Mouse (Mus musculus) lung, postnatal 4 days (tissue): ENCODE results near the gene Mbnl2.
A peak's percentile ranks its signal among the peaks of the same experiment; 100 is the strongest.

Experiments used
- DNase-seq, 2 experiments: peaks; one replicate each; pipeline ENCODE4 v3.0.0; 2021

The Mbnl2 gene

DNA sequence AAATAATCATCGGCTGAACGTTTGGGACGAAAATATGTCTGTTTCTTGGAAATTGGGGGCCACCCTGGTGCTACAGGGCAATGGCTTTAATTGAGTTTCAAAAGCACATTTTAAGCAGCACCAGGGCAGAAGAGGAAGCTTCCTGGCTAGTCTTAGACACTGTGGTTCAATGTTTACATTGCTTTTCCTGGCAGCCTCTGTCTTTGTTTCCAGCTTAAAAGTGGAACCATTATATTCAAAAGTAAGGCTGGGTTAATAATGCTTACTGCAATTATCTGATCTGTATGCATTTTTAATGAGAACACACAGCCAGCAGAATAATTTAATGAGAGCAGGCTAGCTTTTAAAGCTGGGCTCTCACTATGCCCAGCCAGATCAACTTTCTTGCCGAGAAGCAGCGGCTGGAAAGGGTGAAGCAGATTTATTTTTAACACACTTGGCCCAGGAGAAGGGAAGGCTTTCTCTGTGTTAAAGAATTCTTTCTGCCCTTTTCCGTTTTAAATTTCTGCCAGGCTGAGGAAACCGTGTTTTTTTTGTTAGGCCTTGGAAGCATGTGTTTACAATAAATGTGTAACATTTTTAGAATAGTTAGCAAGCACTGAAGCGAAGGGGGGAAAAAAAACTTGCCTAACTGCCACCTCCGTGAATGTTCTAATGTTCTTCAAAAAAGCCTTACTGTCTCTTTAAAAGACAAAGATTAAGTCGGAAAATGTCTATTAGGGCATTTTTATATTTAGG is 1.0 kb downstream of the Mbnl2 start:
- no peak for DNase-seq

DNA sequence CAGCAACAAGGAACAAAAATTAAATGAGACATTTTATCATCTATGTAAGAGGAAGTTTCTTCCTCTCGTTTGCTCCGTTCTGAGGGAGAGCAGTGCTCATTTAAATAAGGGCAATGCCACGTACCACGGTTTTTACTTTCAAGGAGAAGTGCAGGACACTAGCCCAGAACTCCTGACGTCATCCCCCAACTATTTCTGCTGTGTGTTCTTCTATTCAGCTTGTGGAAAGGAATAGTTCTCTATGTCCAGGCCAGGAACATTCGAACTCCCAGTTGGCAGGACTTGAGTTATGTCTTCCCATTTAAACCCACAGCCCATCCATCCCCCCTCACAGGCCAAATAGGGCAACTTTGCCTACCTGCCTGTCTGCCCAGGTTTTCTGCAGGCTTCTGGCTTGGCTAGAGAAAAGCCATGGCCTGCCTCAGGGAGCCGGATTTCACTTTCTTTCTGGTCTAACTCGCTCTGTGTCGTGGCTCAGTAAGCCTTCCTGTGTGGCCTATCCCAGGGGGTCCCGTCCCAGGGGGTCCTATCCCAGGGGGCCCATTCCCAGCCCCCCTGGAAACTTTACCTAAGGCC is 1.7 kb downstream of the Mbnl2 start:
- DNase-seq: peak; percentile 37 to 68

DNA sequence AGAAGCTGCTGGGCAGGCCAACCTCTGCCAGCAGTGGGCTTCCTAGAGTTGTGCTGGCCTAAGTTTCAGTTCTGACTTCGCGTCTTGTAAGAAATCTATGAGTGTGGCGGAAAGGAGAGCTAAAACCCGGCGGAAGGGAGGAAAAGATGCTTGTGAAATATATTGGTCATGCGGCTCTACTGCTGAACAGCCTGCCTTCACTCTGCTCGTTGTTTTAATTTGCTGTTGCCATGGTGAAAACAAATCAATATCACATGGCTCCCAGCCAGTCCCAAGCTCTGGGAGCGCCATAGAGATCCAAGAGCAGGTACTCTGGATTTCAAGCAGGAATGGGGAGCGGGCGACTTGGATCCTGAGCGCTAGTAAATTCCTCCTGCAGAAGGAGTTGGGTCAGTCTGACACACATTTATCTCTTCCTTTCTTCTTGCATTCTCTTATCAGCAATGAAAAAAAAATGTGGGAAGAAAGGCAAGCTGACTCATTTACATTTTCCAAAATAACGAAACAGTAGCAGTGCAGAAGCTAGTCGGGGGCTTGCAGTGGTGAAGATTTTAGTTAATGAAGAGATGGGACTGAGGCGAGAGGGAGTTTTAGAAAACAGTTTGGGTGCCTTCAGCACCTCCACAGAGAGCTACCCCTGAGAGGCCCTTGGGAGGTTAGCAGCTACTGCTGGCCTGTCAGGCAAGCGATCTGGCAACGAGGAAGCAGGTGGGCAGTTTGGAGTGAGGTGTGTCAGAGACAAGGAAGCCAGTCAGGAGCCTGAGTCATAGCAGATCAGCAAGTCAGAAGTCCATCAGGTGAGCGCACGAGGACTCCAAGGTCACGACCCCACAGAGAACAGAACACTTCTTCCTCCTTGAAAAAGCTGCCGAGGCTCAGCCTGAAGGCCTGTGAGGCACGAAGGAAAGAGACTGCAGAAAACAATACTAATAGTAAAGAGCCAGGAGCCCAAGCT is 3.1 kb downstream of the Mbnl2 start:
- DNase-seq: peak; percentile 58 to 61

DNA sequence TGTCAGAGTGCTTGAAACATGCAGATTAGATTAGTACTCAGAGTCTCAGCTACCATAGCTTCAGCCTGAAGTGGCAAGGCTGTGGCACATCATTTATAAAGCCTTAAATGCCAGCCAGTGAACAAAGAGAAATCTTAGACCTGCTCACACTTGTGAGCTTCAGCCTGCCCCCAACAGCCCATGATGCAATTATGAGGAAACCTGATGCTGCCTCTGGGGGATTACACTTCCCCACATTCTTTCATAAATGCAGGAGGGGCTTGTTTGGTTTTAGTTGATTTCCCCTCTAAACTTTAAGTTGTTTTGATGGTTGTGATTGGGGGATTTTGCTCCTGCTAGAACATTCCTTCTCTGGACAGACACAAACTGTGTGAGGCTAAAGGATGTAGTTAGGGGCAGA is 4.7 kb downstream of the Mbnl2 start:
- no peak for DNase-seq

DNA sequence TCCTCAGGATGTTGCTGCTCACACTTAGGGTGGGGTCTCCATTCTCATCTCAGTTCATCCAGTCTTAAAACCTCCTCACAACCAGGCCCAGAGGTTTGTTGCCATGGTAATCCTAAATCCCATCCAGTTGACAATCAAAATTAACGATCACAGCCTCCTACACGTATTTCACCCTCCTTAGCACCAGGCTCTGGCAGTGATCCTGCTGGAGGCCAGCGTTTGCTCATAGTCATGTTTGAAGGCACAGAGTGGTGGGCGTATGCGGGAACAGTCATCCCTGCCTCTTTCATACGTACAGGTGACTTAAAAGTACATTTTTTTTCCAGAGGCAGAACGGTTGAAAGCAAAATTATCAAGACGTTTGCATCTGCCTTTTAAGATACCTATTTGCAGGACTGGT is 8.3 kb downstream of the Mbnl2 start:
- no peak for DNase-seq

DNA sequence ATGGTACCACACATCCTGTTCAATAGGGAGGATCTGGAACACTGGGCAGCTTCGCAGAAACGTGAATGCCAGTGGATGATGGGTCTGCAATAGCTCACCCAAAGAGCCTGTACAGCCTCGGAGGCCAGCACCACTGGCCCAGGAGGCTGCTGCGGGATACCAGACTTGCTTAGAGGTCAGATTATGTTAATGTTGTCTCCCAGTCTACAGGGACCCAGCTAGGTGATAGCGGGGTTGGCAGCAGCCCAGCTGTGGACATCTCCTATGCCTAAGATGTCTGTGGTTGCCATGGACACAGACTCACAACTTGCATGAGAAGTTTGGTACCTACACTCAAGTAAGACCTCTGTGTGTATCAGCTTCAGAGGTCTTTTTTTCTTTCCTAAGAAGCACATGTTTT is 9.0 kb downstream of the Mbnl2 start:
- DNase-seq: no peak

DNA sequence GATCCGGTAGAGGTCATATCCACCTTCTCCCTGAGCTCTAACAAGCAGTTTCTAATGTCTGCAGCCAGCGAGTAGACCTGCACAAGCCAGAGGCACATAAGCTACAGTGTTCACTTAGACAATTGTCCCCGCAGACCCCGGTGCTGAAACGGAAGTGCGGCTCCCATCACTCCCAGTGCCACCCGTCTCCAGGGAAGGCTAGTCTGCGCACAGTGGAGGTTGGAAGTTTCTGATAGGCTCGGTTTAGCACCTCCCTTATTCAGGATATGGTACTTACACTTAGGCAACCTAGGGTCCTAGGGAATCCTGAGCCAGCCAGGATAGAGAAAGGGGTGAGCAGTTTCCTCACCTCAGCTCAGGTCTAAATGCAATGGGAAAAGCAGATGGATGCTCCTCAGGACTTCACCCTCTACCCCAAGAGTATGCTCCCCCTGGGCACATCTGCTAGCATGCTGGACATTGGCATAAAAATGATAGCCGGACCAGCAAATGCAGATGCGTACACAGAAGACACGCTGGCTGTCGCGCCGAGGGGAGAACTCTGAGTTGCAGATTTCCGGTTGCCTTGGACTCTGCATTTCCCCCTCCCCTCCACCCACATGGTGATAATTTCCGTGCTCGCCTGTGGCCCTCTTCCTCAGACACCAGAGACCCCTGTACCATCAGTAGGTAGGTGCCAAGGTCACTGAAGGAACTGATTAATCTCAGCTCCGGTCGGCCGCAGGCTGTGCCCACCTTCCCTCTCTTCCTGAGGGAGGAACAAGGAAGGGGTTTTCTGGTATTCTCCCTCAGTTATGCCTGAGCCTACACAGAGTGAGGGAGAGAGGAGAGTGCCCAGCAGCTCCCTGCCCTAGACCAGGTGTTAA is 11.9 kb downstream of the Mbnl2 start:
- DNase-seq: no peak

DNA sequence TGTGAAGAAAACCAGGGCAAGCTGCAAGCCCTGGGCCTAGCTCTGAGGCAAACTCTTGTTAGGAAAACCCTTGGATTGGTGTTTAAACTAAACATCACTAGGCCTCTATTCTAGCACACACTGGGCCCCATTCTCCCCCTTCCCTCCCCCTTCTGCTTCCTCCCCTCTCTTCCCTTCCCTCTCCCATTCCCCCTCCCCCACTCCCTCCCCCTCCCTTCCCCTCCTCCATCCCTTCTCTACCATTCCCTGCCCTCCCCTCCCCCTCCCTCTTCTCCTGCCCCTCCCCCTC is 12.5 kb downstream of the Mbnl2 start:
- no peak for DNase-seq

DNA sequence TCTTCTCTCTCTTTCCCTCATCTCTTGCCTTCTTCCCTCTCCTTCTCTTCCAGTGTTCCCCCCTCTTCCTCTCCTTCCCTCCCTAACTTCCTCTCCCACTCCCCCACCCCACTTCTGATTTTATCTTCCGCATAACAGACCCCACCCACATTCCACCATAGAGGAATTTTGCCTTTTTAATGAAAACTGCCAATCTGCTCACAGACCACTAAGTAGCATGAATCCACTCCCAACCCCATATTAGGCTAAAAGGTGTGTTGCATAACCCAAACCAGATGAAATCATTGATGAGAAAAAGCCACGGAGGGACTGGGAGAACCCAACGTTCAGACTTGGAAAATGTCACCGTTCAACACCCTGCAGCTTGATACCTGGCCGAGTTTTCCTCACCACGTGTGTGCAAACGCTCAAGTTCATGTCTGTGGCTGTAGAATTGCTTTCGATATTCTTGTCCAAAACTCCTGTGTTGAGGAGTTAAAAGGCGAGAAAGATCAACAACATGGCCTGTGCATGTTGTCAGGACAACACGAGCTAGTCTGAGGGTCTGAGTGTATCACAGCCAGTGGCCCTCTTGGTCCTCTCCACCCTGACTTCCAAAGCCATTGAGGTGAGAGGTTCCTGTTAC is 13.0 kb downstream of the Mbnl2 start:
- no peak for DNase-seq

DNA sequence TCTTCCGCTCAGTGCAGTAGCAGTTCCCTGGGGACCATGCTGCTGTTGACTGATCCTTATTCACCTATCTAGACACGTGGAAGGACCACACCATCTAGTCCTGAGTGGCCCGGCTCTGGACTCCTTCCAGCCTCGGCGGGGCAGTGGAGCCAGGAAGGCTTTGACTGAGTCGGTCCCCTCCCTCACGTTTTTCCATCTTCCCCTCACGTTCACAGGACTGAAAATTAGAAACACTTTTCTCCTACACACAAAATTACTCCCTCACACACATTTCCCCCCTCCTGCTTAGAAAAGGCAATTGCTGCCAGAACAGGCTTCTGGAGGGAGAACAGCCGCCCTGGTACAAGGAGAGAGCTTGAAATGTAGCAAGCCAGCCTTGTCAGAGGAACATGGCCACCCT is 13.6 kb downstream of the Mbnl2 start:
- DNase-seq: no peak

DNA sequence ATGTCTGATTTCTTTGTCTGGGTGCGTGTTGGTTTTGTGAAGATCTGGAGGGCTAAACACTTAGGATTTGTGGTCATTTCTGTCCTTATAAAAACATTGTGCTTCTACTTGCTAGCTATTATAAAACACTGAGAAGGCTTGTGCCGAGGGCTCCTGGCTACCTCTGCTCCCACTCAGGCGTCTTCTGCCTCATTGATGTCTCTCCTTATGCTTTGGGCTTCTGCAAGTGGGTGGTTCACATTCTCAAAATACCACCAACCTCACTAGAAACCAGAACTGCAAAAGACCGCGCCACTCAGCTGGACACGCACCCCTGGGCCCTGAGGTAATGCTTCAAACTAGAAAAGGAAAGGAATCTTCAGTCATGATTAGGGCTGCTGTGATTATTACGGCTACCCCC is 14.1 kb downstream of the Mbnl2 start:
- no peak for DNase-seq

DNA sequence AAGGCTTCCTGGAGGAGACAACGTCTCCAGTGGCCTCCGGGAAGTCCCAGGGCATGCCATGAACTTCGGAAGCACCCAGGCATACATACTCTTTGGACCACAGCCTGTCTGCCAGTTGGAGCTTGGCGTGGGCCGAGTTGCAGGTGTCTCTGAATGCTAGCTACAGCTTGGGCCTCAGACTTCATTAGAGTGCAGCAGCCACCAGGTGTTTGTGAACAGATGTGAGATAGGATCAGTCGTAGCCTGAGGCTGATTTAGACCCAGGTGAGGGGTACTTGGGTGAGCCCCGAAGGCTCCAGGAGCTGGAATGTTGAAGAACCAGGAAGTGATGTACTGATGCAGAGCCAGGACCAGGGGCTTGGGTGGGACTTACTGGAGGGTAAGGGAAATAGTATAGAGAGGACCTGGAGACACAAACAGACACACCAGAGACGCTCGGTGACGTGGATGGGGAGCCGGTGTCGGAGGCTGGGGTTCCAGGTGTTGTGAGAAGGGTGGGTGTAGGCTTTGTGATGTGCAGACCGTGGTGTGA is 15.8 kb downstream of the Mbnl2 start:
- DNase-seq: no peak

DNA sequence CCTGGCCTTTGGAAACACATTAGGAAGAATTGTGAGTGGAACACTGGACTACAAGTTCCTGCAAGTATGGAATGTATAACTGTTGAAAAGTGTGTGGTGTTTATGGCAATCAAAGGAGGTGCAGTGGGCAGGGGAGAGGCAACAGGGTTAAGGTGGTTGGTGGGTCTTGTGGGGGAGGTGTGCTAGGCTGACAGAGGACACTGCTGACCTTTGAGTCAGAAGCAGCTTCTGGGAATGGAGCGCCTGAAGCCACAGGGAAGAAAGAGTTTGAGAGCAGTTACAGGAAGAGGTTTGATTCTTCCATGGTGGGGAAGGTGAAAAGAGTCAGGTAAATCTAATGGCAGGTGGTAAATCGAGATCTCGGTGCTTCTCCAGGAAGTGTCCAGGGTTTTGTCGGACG is 16.7 kb downstream of the Mbnl2 start:
- DNase-seq: no peak

DNA sequence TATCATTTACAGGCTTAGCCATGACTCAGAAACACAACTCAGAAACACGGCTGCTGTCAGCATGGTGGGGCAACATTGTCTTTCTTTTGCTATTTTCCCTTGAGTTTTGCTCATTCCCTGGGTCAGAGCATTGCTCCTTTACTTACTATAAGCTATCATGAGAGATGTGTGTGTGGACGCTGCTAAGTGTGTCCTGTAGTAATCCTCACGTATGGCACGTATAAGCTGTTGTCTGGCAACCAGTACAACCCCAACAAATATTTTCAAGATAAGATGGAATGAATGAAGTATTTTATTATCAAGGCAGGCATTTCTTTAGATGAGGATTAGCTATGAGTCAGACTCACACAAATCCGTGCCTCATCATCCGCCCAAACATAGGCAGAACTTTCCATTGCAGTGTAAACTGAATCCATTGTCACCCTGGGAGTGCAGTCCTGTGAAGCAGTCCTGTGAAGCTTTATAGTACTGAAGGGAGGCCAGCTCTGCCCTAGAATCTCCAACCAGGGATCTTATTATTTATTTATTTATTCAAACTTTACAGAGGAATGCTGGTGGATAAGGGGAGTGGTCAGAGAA is 17.2 kb downstream of the Mbnl2 start:
- no peak for DNase-seq

DNA sequence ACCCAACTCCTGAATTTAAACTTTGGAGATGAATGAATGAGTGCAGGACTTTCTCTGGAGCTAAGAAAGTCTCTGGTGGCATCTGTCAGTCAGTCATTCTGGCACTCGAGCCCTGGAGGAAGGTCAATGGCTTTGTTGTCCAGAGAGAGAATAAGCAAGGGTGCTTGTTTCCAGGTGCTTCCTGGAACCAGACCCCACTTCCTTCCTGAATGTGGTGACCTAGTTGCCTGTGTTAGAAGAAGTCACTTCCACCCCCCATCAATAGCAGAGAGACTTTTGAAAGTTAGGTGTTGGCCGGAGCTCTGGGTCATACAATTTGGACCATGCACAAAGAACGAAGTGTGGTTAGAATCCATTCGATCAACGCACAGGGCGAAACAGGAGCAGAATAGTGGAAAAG is 19.0 kb downstream of the Mbnl2 start:
- DNase-seq: no peak

DNA sequence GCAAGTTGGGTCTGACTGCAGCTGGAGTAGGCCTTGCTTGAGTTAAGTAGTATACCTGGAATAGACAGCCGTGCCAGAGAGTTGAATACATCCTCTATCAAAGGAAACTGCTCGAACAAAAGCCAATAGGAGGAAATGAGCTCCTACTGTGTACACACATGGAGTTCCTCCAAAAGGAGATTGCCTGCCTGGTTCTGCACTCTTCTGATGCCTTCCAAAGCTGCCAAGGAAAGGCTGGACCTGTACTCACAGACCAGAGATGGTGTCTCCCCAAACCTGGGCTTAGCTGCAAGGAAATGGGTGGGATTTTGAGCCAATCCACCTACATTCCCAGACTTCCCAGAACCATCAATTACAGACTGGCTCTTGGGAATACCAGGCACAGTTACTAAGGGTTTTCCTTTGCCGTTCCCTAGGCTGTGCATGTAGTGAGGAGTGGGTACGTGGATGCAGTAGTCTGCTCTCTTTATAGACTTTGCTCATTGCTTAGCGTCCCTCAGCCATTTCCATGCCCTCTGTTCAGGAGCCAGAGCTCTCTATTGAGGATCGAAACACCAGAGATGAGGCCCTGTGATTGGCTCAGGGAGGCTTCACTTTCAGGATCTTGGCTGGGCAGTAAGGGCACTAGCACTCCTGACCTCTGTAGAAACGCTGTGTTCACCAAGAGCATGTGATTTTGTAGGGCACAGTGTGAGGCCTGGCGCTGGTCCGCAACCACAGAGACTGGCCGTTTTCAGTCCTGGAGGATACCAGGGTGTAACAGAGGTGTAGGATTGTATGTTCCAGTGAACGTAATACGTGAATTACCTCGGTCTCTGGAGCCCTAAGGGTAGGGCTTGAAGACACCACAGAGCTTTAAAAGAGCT is 20.1 kb downstream of the Mbnl2 start:
- DNase-seq: no peak

DNA sequence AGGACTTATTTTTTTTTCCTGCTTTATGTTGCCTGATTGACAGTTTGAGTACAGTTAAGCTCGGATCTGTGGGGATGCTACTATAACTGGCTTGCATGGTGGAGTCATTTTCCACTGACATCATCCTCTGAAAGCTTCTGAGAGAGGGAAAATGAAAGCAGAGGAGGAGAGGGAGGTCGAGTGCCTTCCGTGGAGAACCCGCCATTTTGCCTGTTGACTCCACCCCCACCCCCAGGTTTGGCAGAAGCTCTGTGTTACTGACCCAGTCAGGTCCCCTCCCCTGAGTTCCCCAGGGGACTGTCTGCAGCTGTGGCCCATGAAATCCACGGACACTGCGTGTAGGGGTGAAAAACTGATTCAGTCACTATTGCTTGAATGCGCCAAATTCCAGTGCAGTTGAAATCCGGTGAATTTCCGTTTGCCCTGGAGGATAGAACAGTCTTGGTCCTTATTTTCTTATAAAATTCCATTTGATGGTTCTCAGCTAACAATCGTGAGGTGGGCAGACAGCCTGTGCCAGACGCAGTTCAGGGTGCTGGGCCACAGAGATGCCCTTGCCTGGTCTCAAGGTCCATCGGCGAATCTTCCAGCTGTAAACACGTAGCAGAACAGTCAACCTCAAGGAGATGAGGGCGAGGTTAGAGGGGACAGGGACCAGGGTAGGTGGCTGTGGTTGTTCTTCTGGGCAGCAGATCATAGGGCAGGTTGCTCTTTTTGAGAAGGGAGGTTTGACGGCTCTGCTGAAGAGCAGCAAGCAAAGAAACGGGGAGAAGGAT is 20.9 kb downstream of the Mbnl2 start:
- DNase-seq: no peak

DNA sequence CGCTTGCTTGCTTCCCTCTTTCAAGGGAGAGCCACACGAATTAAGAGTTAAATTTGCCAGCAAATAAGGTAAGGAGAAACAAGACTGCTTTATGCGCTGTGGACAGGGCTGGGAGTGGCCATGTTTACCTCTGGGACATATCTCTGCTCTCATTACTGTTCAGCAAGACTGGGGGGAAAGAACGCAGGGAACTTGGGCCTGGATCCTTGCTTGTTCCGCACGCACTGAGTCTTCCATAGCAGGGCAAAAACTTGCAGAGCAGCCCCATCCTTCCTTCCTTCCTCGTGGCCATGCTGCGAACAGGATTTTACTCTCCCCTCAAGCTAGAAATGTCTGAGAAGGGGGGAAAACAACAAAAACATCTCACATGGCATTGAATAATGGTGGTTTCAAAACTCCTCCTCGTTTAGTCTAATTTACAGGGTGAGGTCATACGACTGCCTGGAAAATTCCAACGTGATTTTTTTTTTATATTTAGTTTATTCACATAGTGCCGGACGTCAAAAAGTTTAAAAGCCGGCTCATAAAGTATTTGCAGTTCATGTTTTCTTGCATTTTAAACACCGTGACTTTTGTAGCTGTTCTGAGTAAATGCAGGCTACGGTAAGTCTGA is 21.8 kb downstream of the Mbnl2 start:
- no peak for DNase-seq

DNA sequence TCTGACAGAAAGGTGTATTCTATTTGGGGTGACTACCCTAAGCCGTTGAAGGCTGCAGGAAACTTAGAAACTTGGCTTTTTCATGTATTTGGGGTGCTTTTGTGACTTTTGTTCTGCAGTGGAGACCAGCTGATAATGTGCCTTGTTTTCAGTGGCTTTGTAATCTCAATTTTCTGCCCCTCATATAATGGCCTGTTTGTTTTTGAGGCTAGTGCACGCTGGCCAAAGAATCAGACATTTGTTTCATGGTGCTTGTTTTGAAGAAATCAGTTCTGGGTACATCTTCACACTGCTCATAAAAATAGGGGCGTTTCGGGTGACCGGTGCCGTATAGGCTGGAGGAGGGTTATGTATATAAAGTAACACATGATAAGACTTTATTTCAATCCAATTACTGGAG is 22.4 kb downstream of the Mbnl2 start:
- DNase-seq: no peak

DNA sequence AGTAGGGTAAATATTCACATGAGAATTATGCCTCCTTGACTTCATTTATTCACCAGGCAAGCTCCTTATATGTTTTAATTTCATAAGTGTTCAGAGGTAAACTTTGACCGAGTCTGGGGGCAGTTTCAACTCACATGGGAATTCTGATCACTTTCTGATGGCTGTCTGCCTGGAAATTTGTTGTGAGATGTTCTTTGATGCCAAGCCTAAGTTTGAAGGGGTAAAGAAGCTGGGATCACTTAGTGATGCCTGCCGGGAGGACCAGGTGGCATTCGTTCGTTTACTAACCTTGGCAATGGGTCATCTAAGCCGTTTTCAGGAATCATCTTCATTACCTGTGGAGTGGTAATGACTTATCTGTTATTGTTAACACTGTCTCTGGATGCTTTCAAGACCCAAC is 23.0 kb downstream of the Mbnl2 start:
- no peak for DNase-seq
